Mouse (Mus musculus): Measurements from ENCODE around the gene Pacrg. TPM values are rescaled to one million over a fixed set of nuclear protein-coding genes. Genes with fewer than 3 reads are reported as not detected.

Pacrg gene
- total and polyA plus RNA-seq, 3 experiments, result not detected

- dilution Hi-C loops (cut with MboI; ENCODE audit: extremely low pct_ligation_motif_present, extremely low pct_unique_long_range_greater_than_20kb, low sequenced_read_pairs), result no loop called here
- TF ChIP-seq MEF2A (IDR thresholded peaks at IDR 0.05; ENCODE audit: borderline replicate concordance, low read depth, low read length), result no peak
- no peak for TF ChIP-seq ZNF384 (IDR thresholded peaks at IDR 0.05; ENCODE audit: low read depth, low read length)
- TF ChIP-seq JUN (IDR thresholded peaks at IDR 0.05; ENCODE audit: insufficient read depth, low read depth, low read length), result no peak
- no peak for TF ChIP-seq MAZ (IDR thresholded peaks at IDR 0.05; ENCODE audit: low read depth, low read length)
- TF ChIP-seq HCFC1 (IDR thresholded peaks at IDR 0.05; ENCODE audit: low read depth, low read length), result no peak
These were observed 75.8 kb downstream of the Pacrg start for GRCm38 (mm10) chr17:10764343-10764742.

GRCm38 (mm10) chr17:10757455-10757854, 82.7 kb downstream of the Pacrg start:
- DNase-seq (ENCODE audit: extremely low read depth), result no peak
- no peaks in the 10 kb centered on the region for H3K79me2 ChIP-seq (replicated peaks; ENCODE audit: control insufficient read depth, extremely low read depth, insufficient read depth, poor library complexity, severe bottlenecking)
- no peaks in the 10 kb centered on the region for H3K9me3 ChIP-seq (replicated peaks; ENCODE audit: low read length)
- no peak for TF ChIP-seq USF1 (IDR thresholded peaks at IDR 0.05; ENCODE audit: low read depth, low read length)
- TF ChIP-seq CHD2 (IDR thresholded peaks at IDR 0.05; ENCODE audit: low read length), result no peak
- TF ChIP-seq ZC3H11A (IDR thresholded peaks at IDR 0.05; ENCODE audit: low read depth, low read length), result no peak
- TF ChIP-seq MAFK (IDR thresholded peaks at IDR 0.05; ENCODE audit: insufficient replicate concordance, low read length), result no peak
- no peak for TF ChIP-seq MXI1 (IDR thresholded peaks at IDR 0.05; ENCODE audit: low read depth, low read length)
- no peak for TF ChIP-seq RCOR1 (conservative IDR thresholded peaks at IDR 0.05; ENCODE audit: low read depth, low read length)
- no peak for TF ChIP-seq ELF1 (IDR thresholded peaks at IDR 0.05; ENCODE audit: low read depth, low read length)
- TF ChIP-seq MEF2A (IDR thresholded peaks at IDR 0.05; ENCODE audit: borderline replicate concordance, low read depth, low read length), result no peak
- H3K4me2 ChIP-seq (ENCODE audit: insufficient read depth, low read depth, poor library complexity, severe bottlenecking), result no peak overlapping the region
- H3K4me1 ChIP-seq (ENCODE audit: control insufficient read depth in 1 of 2, insufficient read depth in 2 of 2), result no peaks in the 10 kb centered on the region
- H3K4me3 ChIP-seq (replicated peaks in 1 of 3; ENCODE audit: low read depth in 2 of 3, low read length in 2 of 3, poor library complexity in 1 of 3), result no peak overlapping the region
- H3K36me3 ChIP-seq (replicated peaks in 1 of 2; ENCODE audit: control insufficient read depth in 1 of 2, insufficient read depth in 1 of 2, low read length in 1 of 2), result no peaks in the 10 kb centered on the region
- no peak overlapping the region for H3K9ac ChIP-seq (ENCODE audit: insufficient read depth, low read depth)
- in situ Hi-C loops (cut with MboI; ENCODE audit: low pct_ligation_motif_present, low pct_unique_long_range_greater_than_20kb, low sequenced_read_pairs), result no loop called here
- dilution Hi-C loops (cut with MboI; ENCODE audit: extremely low pct_ligation_motif_present, extremely low pct_unique_long_range_greater_than_20kb, low sequenced_read_pairs), result no loop called here
- H3K27me3 ChIP-seq (replicated peaks), result no peaks in the 10 kb centered on the region
- no peak overlapping the region for H3K27ac ChIP-seq (ENCODE audit: insufficient read depth, low read depth)

More at GRCm38 (mm10) chr17:10764343-10764742, 75.8 kb downstream of the Pacrg start:
- H3K27me3 ChIP-seq (replicated peaks), result no peaks in the 10 kb centered on the region
- H3K27ac ChIP-seq (ENCODE audit: insufficient read depth, low read depth), result no peak overlapping the region
- 0 out of 4 replicates have a peak, but pooled peaks cover 0 to 5% of the 10 kb centered on the region in 2 experiments for H3K4me1 ChIP-seq (ENCODE audit: control insufficient read depth in 1 of 2, insufficient read depth in 2 of 2)
- no peaks in the 10 kb centered on the region for H3K9me3 ChIP-seq (replicated peaks; ENCODE audit: low read length)
- no peak overlapping the region for H3K4me3 ChIP-seq (replicated peaks in 1 of 3; ENCODE audit: low read depth in 2 of 3, low read length in 2 of 3, poor library complexity in 1 of 3)
- in situ Hi-C loops (cut with MboI; ENCODE audit: low pct_ligation_motif_present, low pct_unique_long_range_greater_than_20kb, low sequenced_read_pairs), result no loop called here
- no peak for DNase-seq (ENCODE audit: extremely low read depth)
- no peak overlapping the region for H3K4me2 ChIP-seq (ENCODE audit: insufficient read depth, low read depth, poor library complexity, severe bottlenecking)
- no peaks in the 10 kb centered on the region for H3K36me3 ChIP-seq (replicated peaks in 1 of 2; ENCODE audit: control insufficient read depth in 1 of 2, insufficient read depth in 1 of 2, low read length in 1 of 2)
- no peak overlapping the region for H3K9ac ChIP-seq (ENCODE audit: insufficient read depth, low read depth)
- no peaks in the 10 kb centered on the region for H3K79me2 ChIP-seq (replicated peaks; ENCODE audit: control insufficient read depth, extremely low read depth, insufficient read depth, poor library complexity, severe bottlenecking)
